Mouse (Mus musculus): Measurements from ENCODE around the gene Pir.
A peak's percentile ranks its signal among the peaks of the same experiment; 100 is the strongest.

The Pir gene

DNA sequence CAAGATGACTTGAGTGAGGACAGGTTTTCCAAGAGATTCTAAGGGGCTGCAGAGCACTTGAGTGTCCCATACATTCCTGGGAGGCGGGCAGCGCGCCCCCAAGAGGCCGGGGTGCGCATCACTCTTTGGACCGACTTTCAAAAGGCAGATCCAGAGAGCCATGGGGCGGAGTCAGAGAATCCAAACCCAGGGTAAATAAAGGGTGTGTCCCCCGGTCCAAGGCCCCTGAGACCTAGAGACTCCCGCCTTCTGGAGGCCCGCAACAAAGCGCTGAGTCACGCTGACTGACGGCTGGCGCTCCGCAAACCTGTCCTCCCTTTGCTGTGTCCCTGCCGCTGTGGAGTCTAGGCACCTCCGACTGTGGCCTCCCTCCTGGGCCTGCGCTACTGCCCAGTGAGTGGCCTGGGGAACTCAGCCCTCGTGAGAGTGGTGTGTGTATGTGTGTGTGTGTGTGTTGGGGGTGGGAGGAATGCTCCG lies at the start of gene Pir:
Gene Pir, plus strand, starts transcription at position 87 of the 477 bp plus-strand sequence.
- DNase-seq (ENCODE audit: low read depth in 1 of 2, low spot score in 2 of 2), result peak in 1 of 2 experiments; percentile 5

DNA sequence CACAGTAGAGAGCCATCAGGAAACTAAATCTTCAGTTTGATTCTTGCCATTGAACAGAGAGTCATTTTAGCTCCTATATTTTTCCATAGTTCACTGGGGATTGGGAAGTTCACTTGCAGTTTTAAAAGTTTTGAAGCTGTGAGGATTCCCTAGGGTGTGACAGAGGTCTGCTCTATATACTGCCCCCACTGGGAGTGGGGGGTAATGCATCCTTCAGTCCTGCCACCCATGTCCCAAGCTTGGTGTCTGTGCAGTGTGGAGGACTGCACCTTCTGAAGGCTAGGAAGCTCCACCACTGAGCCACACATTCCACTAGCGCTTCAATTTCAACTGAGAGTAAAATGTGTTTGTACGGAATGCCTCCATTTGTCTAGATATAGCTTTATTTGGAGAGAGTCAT lies 47.2 kb upstream of the Pir start:
- DNase-seq (ENCODE audit: low read depth in 1 of 2, low spot score in 2 of 2), result no peak

DNA sequence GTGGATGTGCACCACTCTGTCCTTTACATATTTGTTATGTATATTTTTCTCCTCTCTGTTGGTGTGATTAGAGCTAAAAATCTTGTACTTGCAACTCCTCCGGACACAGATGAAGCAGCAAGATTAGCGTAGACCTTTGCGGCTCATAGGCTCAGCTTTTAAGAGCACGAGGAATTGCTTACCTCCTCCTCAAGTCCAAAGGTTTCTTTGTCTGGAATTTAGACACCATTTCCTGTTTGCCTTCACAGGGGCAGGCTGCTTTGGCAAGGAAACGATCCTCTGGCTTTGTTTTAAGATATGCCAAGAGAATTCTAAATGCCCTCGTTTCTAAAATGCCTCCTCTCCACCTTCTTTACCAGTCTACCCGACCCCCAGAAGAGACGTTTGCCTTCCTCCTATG lies 35.8 kb upstream of the Pir start:
- no peak for DNase-seq (ENCODE audit: low read depth in 1 of 2, low spot score in 2 of 2)

DNA sequence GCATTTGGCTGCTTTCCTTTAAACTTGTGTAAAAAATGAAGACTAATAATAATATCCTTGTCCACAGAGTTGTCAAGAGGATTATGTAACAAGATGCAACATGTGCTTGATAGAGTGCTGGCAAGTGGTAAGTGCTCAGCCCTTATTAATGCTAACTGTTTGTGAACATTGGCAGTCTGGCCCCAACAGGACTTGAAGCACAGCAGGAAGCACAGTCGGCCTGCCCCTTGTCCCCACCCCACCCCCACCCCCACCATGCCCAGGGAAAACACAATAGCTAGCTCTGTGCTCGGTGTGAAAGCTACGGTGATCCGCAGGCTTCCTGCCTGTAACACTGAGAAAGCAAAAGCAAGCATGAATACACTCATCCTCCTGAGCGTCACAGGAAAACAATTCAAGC lies 23.5 kb upstream of the Pir start:
- no peak for DNase-seq (ENCODE audit: low read depth in 1 of 2, low spot score in 2 of 2)

DNA sequence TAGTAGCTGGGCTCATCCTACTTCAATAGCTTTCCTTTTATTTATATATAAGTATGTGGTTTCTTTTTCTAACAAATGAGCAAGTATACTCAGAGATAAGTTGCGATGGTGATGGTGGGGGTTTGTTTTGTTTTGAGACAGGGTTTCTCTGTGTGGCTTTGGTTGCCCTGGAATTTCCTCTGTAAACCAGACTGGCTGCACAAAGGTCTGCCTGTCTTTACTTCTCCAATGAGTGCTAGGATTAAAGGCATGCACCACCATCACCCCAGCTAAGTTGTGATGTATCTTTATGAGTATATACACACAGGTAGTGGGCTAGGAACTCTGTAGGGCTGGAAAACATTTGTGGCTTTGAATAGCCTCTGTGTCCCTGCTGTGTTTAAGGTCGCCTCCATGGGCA lies 22.4 kb upstream of the Pir start:
- DNase-seq (ENCODE audit: low read depth in 1 of 2, low spot score in 2 of 2), result no peak

DNA sequence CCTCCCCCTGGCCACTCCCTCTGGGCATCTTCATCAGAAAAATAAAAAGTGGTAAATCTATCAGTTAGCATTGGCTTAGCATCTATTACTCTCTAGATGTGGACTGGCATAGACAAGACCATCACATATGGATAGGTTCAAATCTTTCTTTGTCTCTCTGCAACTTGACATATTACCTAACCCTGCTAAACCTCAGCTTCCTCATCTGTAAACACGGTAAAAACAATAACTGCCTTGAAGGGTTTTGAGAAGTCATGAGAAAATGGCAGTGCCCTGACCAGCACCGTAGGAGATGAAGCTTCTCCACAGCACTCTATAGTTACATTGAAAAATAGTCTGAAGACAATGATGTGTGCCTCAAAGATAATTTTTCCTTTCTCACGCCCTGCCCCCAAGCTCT lies 12.6 kb upstream of the Pir start:
- DNase-seq (ENCODE audit: low read depth in 1 of 2, low spot score in 2 of 2), result no peak

DNA sequence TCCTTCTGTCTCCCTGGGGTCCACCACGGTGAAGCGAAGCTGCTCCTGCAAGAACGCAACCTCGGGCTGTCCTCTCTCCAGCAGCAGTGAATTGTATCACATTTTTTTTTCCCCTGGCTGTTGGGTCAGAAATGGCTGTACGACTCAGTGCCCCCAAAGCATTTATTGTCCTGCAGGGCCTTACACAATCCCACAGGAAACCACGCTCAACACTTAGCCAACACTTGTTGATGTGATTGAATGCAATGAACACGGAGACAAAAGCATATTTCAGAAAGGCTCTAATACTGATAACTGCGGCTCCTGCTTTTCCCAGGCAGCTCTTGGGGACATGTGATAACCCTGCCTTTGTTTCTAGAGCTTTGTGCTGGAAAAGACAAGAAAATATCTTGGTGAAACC lies 11.1 kb upstream of the Pir start, which contains the start of gene Bmx:
Gene Bmx, minus strand, starts transcription at position 137 of the 400 bp plus-strand sequence.
- DNase-seq (ENCODE audit: low read depth in 1 of 2, low spot score in 2 of 2), result no peak

DNA sequence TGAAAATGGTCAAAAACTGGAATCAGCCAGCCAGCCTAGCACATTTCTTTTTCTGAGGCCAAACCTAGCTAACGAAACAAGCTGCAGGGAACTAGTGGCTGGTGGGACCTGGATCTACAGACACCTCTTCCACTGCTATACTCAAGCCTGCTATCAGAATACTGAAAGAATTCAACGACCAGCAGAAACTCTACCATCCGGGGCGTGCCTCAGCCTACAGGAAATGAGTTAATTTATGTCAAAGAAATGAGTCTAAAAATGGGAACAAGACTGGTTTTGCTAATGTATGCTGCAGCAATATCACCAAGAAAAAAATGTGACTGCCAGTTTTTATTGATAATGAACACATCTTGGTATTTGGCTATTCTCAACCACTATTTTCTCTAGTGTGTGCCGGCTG lies 10.5 kb upstream of the Pir start:
- no peak for DNase-seq (ENCODE audit: low read depth in 1 of 2, low spot score in 2 of 2)

DNA sequence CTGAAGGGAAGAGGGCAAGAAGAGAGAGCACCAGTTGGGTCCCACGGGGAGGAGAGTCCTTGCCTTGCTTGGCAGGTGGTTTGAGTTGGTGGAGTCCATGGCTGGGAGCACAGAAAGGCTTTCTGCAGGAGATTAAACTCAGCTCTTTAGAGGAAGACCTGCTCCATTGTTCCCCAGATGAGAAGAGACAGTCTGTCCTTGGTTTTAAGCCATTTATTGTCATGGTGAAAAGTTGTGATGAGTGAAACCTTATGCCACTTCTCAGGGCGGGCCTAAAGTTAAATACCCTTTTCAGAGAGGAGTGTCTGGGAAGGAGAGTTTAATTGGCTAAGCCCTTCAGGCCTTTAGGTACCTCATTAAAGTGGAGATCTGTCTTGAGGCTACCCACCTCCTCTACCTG lies 6.9 kb upstream of the Pir start:
- DNase-seq (ENCODE audit: low read depth in 1 of 2, low spot score in 2 of 2), result no peak

DNA sequence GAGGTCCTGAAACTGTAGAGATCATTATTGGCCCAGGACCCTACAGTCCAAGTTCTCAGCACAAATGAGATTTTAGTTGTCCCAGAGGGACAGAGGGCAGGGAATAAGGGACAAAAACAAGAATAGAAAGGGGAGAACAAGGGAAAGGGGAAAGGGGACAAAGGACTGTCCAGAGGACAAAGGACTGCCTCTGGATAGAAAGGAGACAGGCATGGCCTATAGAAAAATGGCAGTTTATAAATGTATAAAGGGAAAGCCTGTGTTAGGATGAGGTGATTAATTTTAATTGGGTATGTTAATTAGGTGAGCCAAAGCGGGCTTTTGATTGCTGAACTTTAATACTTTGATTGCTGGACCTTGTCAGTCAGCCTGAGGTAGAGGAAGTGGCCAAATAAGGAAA lies 4.3 kb upstream of the Pir start:
- DNase-seq (ENCODE audit: low read depth in 1 of 2, low spot score in 2 of 2), result no peak

DNA sequence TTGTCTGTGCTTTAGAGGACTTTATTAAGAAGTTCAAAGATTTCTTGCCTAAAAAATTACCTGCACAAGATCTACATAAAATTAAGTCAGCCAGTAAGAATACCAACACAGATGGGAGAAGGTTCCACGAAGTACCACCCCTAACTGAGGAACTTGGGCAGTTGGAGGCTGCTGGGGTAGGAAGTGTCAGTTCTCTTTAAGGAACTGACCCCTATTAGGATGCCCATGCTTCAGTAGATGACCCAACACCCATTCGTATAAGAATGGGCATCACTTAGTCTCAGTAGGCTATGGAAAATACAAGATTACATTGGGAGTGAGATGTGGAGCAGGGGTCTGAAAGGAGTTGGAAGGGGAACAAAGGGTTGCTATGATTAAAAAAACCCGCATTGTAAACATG lies 1.4 kb downstream of the Pir start:
- DNase-seq (ENCODE audit: low read depth in 1 of 2, low spot score in 2 of 2), result no peak

DNA sequence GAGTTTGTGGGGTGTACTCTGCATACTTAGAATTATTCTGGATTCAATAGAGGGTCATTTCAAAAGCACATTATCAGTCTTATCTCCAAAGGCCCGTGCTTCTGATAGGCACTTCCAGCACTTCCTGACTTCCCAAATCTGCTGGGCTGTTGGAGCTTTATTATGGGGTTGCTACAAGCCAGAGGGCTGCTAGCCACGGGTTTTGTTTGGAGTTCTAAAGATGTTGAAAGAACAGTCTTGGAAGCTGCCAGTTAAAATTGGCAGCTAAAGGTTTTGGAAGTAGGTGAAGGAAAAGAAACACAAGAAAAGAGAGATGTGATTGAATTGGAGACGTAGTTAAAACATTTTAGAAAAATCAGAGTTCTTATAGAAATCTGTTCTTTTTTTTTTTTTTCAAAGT lies 6.4 kb downstream of the Pir start:
- no peak for DNase-seq (ENCODE audit: low read depth in 1 of 2, low spot score in 2 of 2)

DNA sequence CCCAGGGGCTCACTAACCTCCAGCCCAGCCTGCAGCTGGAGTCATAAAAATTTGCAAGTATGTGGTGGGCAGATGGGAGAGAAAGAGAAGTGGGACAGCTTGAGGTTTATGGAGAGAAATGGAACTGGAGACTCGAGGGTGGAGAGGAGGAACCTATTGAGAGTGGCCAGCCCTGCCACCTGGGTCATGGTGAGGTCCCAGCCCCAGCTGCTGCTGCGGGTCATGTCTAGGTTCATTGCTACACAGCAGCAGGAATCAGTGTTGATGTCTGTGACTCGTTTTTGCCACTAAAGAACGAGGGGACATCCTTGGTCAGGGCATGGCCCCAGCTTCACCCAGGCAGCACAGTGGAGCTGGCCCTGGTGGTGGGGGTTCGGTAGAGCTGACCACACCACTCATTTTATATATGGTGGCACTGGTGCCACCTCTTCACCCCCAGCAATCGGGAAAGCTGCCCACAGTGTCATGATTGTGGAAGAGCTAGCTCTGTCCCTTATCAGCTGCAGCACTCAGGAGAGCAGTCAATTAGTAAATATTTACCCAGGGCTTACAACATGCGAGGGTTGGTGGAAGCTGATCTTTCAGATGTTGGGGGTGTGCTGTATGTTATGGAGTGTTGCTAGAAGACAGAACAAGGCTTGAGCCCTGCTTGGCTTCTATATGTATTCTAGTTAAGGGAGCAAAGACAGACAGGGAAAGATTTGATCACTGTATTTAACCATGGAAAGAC lies 11.9 kb downstream of the Pir start:
- DNase-seq (ENCODE audit: low read depth in 1 of 2, low spot score in 2 of 2), result no peak

DNA sequence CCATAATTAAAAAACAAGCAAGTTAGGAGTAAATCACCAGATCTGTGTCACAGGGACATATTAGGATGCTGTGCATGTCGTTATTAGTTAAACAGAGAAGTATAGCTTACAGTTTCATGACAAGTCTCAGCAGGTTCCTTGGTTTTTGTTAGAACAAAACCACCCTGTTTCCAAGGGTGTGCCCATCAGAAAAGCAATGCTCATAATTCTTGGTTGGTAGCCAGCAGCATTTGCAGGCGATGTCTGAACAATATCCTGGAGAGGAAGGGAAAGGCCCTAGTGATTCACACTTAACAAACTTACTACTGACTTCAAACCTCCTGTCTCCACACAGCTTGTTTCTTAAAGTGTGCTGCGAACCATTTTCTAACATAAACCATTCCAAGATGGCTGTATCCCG lies 14.6 kb downstream of the Pir start:
- no peak for DNase-seq (ENCODE audit: low read depth in 1 of 2, low spot score in 2 of 2)

DNA sequence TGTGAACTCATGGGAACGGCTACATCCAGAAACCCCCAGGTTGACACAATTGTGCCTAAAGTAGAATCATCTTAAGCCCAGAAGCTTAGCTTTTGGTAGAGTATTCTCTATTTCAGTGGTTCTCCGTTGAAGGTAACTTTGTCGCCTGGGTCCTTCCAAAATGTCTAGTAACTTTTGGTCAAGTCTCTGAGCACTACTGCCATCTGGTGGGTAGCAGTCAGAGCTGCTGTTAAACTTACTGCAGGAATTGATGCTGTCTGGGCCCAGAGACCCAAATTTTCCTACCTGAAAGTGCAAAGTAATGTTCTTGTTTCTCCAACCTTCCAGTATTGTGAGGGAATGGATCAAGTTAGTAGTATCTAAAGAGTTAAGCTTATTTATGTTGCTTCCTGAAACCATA lies 17.9 kb downstream of the Pir start:
- no peak for DNase-seq (ENCODE audit: low read depth in 1 of 2, low spot score in 2 of 2)

DNA sequence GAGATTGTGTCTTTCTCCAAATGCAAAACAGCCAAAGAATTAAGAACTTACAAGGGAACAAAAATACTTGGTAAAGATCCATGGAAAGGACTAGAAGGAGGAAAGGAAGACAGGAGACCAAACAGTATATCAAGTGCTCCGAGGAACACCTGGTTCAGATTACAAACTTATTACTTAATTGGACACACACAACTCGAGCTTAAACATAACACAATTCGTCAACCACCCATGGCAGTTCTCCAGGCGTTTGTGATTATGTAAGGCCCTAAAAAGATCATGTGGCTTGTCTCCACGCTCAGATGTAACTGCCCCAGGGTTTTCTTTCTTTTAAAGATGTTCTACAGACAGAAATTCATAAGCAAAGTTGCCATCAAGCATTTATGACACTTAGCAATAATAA lies 22.0 kb downstream of the Pir start:
- no peak for DNase-seq (ENCODE audit: low read depth in 1 of 2, low spot score in 2 of 2)

DNA sequence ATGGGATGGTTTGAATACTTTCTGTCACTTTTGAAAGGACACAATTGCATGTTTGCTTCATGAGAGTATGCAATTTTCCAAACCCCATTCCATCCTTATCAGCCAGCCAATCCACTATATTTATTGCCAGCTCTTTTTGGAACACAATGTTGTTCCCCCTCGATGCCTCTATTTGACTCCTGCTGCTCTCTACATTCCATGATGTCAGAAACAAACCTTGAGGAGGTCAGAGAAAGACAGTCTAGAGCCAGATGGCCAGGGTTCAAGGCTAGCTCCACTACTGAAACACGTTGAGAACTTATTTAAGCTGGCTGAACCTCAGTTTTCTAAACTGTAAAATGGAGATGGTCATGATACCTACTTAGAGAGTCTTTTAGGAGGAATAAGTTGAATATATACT lies 37.1 kb downstream of the Pir start:
- no peak for DNase-seq (ENCODE audit: low read depth in 1 of 2, low spot score in 2 of 2)

DNA sequence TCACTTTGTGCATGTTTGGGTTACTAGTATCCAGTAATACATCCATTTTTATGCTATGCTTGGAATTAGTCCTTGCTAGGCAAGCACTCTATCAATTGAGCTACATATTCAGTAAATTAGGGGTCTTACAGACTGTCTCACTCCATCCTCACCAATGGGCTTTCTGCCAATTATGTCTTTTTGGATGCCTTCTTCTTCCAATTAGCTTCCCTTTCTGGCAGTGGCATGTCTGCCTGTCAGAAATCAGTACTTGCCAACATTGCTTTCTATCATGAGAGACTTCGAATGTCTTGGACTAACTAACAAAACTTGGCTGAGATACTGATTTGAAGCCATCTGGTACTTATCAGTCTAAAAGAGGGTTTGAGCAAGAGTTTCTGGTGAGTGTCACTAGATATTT lies 44.7 kb downstream of the Pir start:
- no peak for DNase-seq (ENCODE audit: low read depth in 1 of 2, low spot score in 2 of 2)

DNA sequence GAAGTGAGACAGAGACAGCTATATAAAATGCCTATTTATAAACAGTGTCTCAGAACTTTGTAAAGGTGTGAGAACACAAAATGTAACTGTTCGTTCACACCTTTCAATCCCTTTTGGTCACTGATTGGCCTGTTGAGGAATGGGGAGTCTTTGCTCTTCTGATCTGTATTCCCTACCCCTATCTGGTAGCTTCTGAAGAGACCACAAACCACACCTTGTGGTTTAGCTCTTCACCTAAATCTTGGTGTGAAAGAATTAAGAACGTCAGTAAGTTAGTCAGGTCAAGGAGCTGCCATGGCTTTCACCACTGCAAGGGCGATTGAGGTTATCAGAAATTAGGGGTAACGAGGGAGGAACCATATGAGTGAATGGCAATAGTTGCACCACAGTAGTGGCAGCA lies 49.4 kb downstream of the Pir start:
- DNase-seq (ENCODE audit: low read depth in 1 of 2, low spot score in 2 of 2), result no peak

DNA sequence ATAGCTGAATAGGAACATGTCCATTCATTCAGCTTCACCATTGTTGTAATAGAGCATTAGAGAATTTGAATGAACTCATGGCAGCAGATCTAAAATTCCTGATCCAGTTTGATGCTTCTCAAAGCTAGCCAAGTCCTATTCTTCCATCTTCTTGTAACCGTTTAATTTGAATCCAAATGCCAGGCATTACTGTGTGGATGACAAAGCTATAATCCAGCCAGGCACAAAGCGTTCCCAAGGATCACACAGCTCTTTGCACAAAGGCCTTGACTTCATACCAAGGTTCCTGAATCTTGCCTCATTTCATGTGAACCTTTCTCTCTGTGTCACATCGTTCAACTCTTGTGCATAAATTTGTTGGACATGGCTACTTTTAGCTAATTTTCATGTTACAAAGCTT lies 50.9 kb downstream of the Pir start:
- DNase-seq (ENCODE audit: low read depth in 1 of 2, low spot score in 2 of 2), result no peak

DNA sequence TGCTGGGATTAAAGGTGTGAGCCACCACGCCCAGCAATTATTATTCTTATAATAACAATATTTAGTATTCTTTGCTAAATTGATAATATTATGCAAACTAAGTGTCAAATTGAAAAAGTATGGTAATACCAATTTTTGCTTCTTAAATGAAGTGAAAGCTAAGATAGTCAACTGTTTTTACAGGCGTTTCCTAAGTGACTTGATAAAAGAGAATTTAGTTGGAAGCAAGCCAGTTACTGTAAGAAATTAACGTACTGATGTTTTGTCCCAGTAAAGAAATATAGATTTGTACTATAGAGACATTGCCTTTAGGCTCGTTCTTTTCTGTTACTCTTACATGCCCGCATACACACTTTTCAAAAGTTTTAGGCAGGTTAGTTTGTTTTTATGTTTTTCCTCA lies 53.3 kb downstream of the Pir start:
- DNase-seq (ENCODE audit: low read depth in 1 of 2, low spot score in 2 of 2), result no peak

DNA sequence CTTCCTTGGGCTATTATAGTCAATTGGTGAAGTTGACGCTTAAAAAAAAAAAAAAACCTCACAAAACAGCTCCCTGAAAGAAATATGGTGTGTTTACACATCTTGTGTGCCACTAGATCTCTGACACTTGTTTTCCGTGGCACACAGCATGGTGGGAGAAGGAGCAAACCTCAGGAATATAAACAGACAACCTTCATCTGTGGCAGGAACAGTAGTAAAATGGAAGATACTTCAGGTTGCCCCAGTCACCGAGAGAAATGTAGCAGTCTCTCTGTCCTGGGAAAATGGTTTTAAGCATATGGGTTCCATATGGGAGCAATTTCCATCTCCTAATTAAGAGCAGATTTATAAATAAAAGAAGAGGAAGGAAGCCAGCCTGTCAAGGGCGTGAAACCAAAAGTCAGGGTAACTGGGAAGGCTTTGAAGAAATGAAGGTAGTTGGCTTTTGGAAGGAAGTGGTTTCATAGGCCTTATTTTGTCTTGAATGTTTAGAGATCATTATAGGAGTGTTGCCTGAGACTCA lies 54.3 kb downstream of the Pir start:
- no peak for DNase-seq (ENCODE audit: low read depth in 1 of 2, low spot score in 2 of 2)

DNA sequence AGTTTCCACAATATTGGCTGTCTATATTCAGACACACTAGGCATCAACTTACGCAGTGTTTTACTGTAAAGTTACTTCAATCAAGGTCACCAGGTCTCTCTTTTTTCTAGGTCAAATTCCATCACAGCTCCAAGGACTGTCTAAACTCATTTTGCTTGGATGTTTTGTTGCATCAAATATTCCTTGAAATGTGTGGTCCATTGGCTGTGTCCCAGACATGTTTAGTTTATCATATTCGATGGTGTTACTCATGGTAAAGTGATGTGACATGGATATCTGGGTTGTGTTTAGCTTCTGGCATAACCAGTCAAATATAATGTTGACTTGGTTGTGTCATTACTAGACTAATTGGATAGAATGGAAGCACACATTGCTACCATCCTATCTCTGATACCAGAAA lies 61.2 kb downstream of the Pir start:
- no peak for DNase-seq (ENCODE audit: low read depth in 1 of 2, low spot score in 2 of 2)
